Mouse (Mus musculus): ENCODE measurements at regions not wholly inside any gene's neighbourhood (a gene's known extent, or its start where the extent isn't known, plus 50 kb on each side); places are given as distances from the start of the nearest gene placed in this dataset.

DNA sequence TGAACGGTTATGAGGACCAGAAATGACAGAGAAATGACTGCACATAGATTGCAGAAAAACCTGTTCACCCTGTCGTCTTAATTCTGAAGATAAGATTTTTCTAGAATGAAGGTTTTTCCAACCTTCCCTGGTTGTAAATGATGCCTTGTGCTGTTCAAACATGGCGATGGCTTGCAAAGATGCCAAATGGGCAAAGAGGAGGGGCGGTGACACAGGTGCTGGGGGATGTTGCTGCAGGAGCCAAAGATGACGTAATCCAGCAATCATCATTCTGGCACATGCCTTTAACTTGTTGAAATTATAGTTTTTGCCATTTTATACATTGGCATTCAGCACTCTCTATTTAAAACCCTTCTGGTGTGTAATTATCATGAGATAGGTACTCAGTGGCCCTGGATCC, 263.8 kb downstream of the Gm9195 start:
- no peak overlapping the region for H3K9ac ChIP-seq (ENCODE audit: low read depth, low read length)
- no peak overlapping the region for H3K4me3 ChIP-seq (ENCODE audit: low read depth, low read length)
- 64% methylated on average over 5 of the region's 5 CpGs for WGBS
- ATAC-seq = no peak
- H3K9me3 ChIP-seq (replicated peaks; ENCODE audit: control insufficient read depth, low read length, poor library complexity, severe bottlenecking) = no peaks in the 10 kb centered on the region
- peaks cover 3% of the 10 kb centered on the region; the same call in 1 of the 2 replicates for H3K4me1 ChIP-seq (ENCODE audit: control insufficient read depth, insufficient read depth, low read length)
- H3K27ac ChIP-seq (ENCODE audit: low read length) = no peak overlapping the region
- H3K36me3 ChIP-seq (ENCODE audit: control insufficient read depth, insufficient read depth, low read length) = no peaks in the 10 kb centered on the region
- H3K4me2 ChIP-seq (ENCODE audit: low read length) = no peak overlapping the region
- no peaks in the 10 kb centered on the region for H3K27me3 ChIP-seq (ENCODE audit: control insufficient read depth, insufficient read depth, low read depth, low read length)

DNA sequence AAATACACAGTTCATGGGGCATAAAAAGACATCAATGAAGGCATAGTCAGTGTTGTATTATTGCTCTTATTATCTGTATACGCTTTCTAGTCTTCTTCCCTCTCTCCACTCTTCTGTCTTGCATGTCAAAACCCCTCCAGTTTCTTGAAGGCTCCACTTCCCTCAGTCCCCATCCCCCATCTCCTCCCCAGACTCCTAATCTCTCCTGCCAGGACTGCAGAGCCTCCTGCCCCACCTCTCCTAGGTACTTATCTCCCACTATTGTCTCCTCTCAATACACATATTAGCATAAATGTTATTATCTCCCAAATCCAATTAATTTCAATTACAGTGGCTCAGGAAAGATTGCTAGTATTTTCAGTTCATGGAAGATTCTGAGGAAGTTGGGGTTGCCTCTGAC, 264.2 kb downstream of the Gm9195 start:
- Histone ChIP-seq H3K9ac (ENCODE audit: low read depth, low read length) (no peak overlapping the region), H3K4me3 (ENCODE audit: low read depth, low read length) (no peak overlapping the region)
- ATAC-seq = no peak

DNA sequence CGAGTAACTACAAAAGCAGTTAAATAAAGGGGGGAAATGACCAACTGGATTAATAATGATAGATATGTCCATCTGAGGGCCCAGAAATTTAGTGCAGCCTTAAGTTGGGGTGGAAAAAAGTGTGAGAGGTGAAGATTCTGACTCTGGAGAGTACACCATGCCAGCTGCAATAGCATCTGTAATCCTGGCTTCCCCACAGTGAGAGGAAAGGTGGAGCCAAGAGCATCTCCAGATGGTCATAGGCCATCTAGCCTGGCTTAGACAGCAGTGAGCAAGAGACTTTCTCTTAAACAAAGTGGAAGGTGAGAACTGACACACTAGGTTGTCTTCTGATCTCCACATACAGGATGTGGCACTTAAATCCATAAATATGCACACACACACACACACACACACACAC, 264.7 kb downstream of the Gm9195 start:
- peaks cover 3% of the 10 kb centered on the region; the same call in 1 of the 2 replicates for H3K4me1 ChIP-seq (ENCODE audit: control insufficient read depth, insufficient read depth, low read length)
- no peak overlapping the region for H3K27ac ChIP-seq (ENCODE audit: low read length)
- H3K4me2 ChIP-seq (ENCODE audit: low read length) = no peak overlapping the region
- no peaks in the 10 kb centered on the region for H3K36me3 ChIP-seq (ENCODE audit: control insufficient read depth, insufficient read depth, low read length)
- H3K4me3 ChIP-seq (ENCODE audit: low read depth, low read length) = no peak overlapping the region
- no peak overlapping the region for H3K9ac ChIP-seq (ENCODE audit: low read depth, low read length)
- no peaks in the 10 kb centered on the region for H3K9me3 ChIP-seq (replicated peaks; ENCODE audit: control insufficient read depth, low read length, poor library complexity, severe bottlenecking)
- no peaks in the 10 kb centered on the region for H3K27me3 ChIP-seq (ENCODE audit: control insufficient read depth, insufficient read depth, low read depth, low read length)
- ATAC-seq = no peak
- WGBS = 59% methylated on average over 1 of the region's 1 CpGs

More for the DNA sequence above, 264.2 kb downstream of the Gm9195 start:
- whole genome bisulfite sequencing = 45% methylated on average over 1 of the region's 1 CpGs
- H3K27me3 ChIP-seq (ENCODE audit: control insufficient read depth, insufficient read depth, low read depth, low read length) = no peaks in the 10 kb centered on the region
- peaks cover 3% of the 10 kb centered on the region; the same call in 1 of the 2 replicates for H3K4me1 ChIP-seq (ENCODE audit: control insufficient read depth, insufficient read depth, low read length)
- no peak overlapping the region for H3K4me2 ChIP-seq (ENCODE audit: low read length)
- H3K9me3 ChIP-seq (replicated peaks; ENCODE audit: control insufficient read depth, low read length, poor library complexity, severe bottlenecking) = no peaks in the 10 kb centered on the region
- H3K36me3 ChIP-seq (ENCODE audit: control insufficient read depth, insufficient read depth, low read length) = no peaks in the 10 kb centered on the region
- no peak overlapping the region for H3K27ac ChIP-seq (ENCODE audit: low read length)

DNA sequence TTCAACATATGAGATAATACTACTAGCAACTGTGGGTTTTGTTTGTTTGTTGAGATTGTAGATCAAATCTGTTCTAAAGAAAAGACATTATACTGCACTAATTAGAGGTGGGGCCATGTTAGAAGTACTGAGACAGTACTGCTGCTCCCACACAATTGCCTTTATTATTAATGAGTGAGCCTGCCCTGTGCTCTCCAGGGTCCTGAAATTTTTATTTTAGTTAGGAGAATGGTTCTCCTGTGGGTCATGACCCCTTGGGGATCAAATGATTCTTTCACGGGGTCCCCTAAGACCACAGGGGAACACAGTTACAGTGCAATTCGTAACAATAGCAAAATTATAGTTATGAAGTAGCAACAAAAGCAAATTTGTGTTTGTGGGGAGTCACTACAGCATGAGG, 268.8 kb downstream of the Gm9195 start:
- WGBS = 40% methylated on average over 2 of the region's 2 CpGs
- no peaks in the 10 kb centered on the region for H3K27me3 ChIP-seq (ENCODE audit: control insufficient read depth, insufficient read depth, low read depth, low read length)
- H3K27ac ChIP-seq (ENCODE audit: low read length) = no peak overlapping the region
- H3K4me2 ChIP-seq (ENCODE audit: low read length) = no peak overlapping the region
- H3K36me3 ChIP-seq (ENCODE audit: control insufficient read depth, insufficient read depth, low read length) = no peaks in the 10 kb centered on the region
- no peak overlapping the region for H3K4me3 ChIP-seq (ENCODE audit: low read depth, low read length)
- peaks cover 3% of the 10 kb centered on the region; the same call in 1 of the 2 replicates for H3K4me1 ChIP-seq (ENCODE audit: control insufficient read depth, insufficient read depth, low read length)
- no peak overlapping the region for H3K9ac ChIP-seq (ENCODE audit: low read depth, low read length)
- no peaks in the 10 kb centered on the region for H3K9me3 ChIP-seq (replicated peaks; ENCODE audit: control insufficient read depth, low read length, poor library complexity, severe bottlenecking)
- ATAC-seq = no peak

DNA sequence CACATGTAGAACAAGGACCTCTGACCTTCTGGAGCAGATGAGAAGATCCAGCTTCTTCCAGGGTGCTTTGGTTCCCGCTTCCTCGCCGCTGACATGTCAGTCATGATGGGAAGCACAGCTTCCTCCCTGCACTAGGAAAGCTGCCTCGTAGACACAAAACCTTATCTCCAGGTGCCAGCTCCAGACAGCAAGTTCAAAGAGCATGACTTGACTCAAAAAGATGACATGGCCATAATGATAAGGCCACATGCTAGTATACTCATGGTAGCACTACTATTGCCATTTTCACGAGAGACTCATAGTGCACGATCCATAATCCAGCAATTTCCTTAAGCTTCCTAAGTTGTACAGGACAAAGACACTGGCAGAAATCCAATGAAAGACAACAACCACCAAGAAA, 272.1 kb downstream of the Gm9195 start:
- Histone ChIP-seq H3K36me3 (ENCODE audit: control insufficient read depth, insufficient read depth, low read length) (no peaks in the 10 kb centered on the region), H3K27ac (ENCODE audit: low read length) (no peak overlapping the region), H3K4me2 (ENCODE audit: low read length) (no peak overlapping the region), H3K4me1 (ENCODE audit: control insufficient read depth, insufficient read depth, low read length) (no peaks in the 10 kb centered on the region), H3K9ac (ENCODE audit: low read depth, low read length) (no peak overlapping the region), H3K27me3 (ENCODE audit: control insufficient read depth, insufficient read depth, low read depth, low read length) (no peaks in the 10 kb centered on the region), H3K9me3 (replicated peaks; ENCODE audit: control insufficient read depth, low read length, poor library complexity, severe bottlenecking) (no peaks in the 10 kb centered on the region), H3K4me3 (ENCODE audit: low read depth, low read length) (no peak overlapping the region)
- 92% methylated on average over 6 of the region's 6 CpGs for WGBS
- ATAC-seq = no peak

DNA sequence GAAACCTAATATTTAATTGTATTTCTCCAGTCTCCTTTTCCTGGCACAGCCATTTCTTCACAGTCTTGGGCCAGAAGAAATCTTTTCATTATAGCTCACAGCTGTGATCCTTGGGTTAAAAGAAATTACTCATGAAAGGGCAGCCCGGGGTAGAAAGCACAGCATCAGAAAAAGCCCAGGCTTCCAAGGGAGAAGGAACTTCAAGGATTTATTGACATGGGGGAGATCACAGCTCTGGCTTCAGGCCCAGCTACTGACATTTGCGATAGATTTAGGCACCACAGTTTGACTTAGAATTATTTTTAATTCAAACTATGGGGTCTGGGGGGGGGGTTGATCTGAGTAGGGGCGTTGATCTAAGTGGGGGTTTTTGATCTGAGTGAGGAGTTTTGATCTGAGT, 291.3 kb downstream of the Gm9195 start:
- no peak overlapping the region for H3K9ac ChIP-seq (ENCODE audit: low read depth, low read length)
- WGBS = 51% methylated on average over 3 of the region's 3 CpGs
- no peaks in the 10 kb centered on the region for H3K36me3 ChIP-seq (ENCODE audit: control insufficient read depth, insufficient read depth, low read length)
- H3K4me2 ChIP-seq (ENCODE audit: low read length) = no peak overlapping the region
- no peaks in the 10 kb centered on the region for H3K27me3 ChIP-seq (ENCODE audit: control insufficient read depth, insufficient read depth, low read depth, low read length)
- H3K4me1 ChIP-seq (ENCODE audit: control insufficient read depth, insufficient read depth, low read length) = peaks cover 5% of the 10 kb centered on the region; the same call in 1 of the 2 replicates
- H3K9me3 ChIP-seq (replicated peaks; ENCODE audit: control insufficient read depth, low read length, poor library complexity, severe bottlenecking) = no peaks in the 10 kb centered on the region
- H3K27ac ChIP-seq (ENCODE audit: low read length) = no peak overlapping the region
- ATAC-seq = no peak
- no peak overlapping the region for H3K4me3 ChIP-seq (ENCODE audit: low read depth, low read length)

DNA sequence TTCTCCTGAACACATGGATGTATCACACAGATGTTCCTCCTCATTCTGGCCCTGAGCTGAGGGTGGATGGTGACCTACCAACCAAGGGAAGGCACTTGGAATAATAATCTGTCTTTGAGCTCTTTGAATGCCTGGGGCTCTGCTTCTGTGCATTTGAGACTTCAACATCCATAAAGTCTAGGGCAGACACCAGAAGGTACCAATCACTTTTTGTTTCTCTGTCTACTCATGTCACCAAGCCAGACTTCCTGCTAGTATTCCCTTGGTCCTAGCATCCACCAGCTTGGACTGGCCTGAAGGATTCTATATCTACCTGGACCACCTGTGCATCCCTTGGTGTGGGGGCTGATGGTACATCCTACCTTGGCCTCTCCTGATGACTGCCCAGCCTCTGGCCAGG, 291.7 kb downstream of the Gm9195 start:
- Histone ChIP-seq H3K9me3 (replicated peaks; ENCODE audit: control insufficient read depth, low read length, poor library complexity, severe bottlenecking) (no peaks in the 10 kb centered on the region), H3K36me3 (ENCODE audit: control insufficient read depth, insufficient read depth, low read length) (no peaks in the 10 kb centered on the region), H3K4me2 (ENCODE audit: low read length) (no peak overlapping the region), H3K9ac (ENCODE audit: low read depth, low read length) (no peak overlapping the region), H3K27ac (ENCODE audit: low read length) (no peak overlapping the region), H3K4me3 (ENCODE audit: low read depth, low read length) (no peak overlapping the region), H3K4me1 (ENCODE audit: control insufficient read depth, insufficient read depth, low read length) (peaks cover 5% of the 10 kb centered on the region; the same call in 1 of the 2 replicates), H3K27me3 (ENCODE audit: control insufficient read depth, insufficient read depth, low read depth, low read length) (no peaks in the 10 kb centered on the region)
- ATAC-seq = no peak

DNA sequence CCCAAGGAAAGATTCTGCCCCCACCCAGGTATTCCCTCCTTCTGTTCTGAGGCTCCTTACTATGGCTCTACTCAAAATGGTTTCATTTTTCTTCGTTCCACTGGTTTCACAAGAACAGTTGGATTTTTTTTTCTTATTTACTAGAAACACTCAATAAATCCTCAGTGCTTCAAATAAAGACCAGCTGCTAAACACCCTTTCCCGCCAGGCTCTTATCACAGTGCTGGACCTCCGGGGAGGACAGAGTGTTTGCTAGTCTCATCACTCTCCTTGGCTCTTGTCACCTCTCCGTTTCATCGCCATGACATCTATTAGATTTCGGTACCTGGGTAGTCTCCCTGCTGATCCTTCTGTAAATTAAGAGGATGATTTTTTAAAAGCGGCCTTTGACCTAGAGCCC, 293.7 kb downstream of the Gm9195 start:
- no peaks in the 10 kb centered on the region for H3K9me3 ChIP-seq (replicated peaks; ENCODE audit: control insufficient read depth, low read length, poor library complexity, severe bottlenecking)
- WGBS = 52% methylated on average over 7 of the region's 7 CpGs

DNA sequence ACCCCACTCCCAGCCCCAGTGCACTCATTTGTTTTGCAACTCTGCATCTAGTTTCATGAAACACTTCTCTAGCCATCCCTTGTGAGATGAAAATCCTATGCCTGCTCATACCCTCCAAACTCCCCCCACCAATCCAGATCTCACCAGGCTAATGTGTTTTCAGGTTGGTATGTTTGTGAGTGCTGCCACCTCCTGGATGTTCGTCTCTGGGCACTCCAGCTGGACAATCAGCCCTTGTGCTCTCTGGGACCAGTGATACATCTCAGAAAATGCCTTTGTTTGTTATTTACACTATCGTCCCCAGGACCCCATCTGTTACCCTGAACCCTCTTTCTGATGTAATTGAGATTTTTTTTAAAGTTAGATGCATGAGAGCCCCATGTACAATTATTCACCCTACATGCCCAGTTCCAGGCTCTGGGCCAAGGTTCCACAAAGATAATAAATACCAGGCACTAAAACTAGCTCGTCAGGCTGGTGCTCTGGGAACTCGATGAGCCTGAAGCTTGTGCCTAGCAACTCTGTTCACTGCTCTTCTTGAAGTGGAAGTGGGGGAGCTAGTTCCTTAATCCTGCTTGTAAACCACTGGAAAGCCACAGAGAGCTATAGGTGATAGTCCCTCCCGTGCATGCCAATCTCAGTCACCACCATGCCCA, 304.2 kb downstream of the Gm9195 start:
- peak; percentile 32; the same call in 1 of the 2 replicates for ATAC-seq
- Histone ChIP-seq H3K4me1 (ENCODE audit: control insufficient read depth, insufficient read depth, low read length) (no peaks in the 10 kb centered on the region), H3K4me3 (ENCODE audit: low read depth, low read length) (no peak overlapping the region), H3K27ac (ENCODE audit: low read length) (no peak overlapping the region), H3K36me3 (ENCODE audit: control insufficient read depth, insufficient read depth, low read length) (no peaks in the 10 kb centered on the region), H3K9me3 (replicated peaks; ENCODE audit: control insufficient read depth, low read length, poor library complexity, severe bottlenecking) (no peaks in the 10 kb centered on the region), H3K27me3 (ENCODE audit: control insufficient read depth, insufficient read depth, low read depth, low read length) (no peaks in the 10 kb centered on the region), H3K4me2 (ENCODE audit: low read length) (no peak overlapping the region), H3K9ac (ENCODE audit: low read depth, low read length) (no peak overlapping the region)
- 35% methylated on average over 5 of the region's 5 CpGs for WGBS

More for the DNA sequence above, 293.7 kb downstream of the Gm9195 start:
- Histone ChIP-seq H3K4me3 (ENCODE audit: low read depth, low read length) (no peak overlapping the region), H3K4me1 (ENCODE audit: control insufficient read depth, insufficient read depth, low read length) (peaks cover 5% of the 10 kb centered on the region; the same call in 1 of the 2 replicates), H3K36me3 (ENCODE audit: control insufficient read depth, insufficient read depth, low read length) (no peaks in the 10 kb centered on the region), H3K27ac (ENCODE audit: low read length) (no peak overlapping the region), H3K9ac (ENCODE audit: low read depth, low read length) (no peak overlapping the region), H3K27me3 (ENCODE audit: control insufficient read depth, insufficient read depth, low read depth, low read length) (no peaks in the 10 kb centered on the region), H3K4me2 (ENCODE audit: low read length) (no peak overlapping the region)
- ATAC-seq = no peak

All from midbrain, embryonic 16.5 days (tissue).